Mouse (Mus musculus): ENCODE measurements at regions not wholly inside any gene's neighbourhood (a gene's known extent, or its start where the extent isn't known, plus 50 kb on each side); places are given as distances from the start of the nearest gene placed in this dataset.
A peak's percentile ranks its signal among the peaks of the same experiment; 100 is the strongest.
"Not testable (repeated sequence)": the region's sequence is repeated elsewhere in the genome, so short reads cannot be mapped to it uniquely, and the experiment has no call there.

GRCm38 (mm10) chr8:102026956-102027927 is 758.2 kb downstream of the Cdh11 start:
- Histone ChIP-seq H3K27me3 (no peaks in the 10 kb centered on the region), H3K36me3 (no peaks in the 10 kb centered on the region), H3K4me3 (replicated peaks) (no peak overlapping the region), H3K4me2 (no peak overlapping the region), H3K9ac (replicated peaks) (no peak overlapping the region), H3K9me3 (no peaks in the 10 kb centered on the region), H3K4me1 (replicated peaks) (no peaks in the 10 kb centered on the region), H3K27ac (no peak overlapping the region)
- peak; percentile 86 for ATAC-seq (ENCODE audit: insufficient number of reproducible peaks, insufficient read depth, low FRiP score, low TSS enrichment, low read depth)
- WGBS: 69% methylated on average over 5 of the region's 5 CpGs

GRCm38 (mm10) chr8:102024472-102024871 is 761.0 kb downstream of the Cdh11 start:
- 76% methylated on average over 1 of the region's 1 CpGs for WGBS
- ATAC-seq (ENCODE audit: insufficient number of reproducible peaks, insufficient read depth, low FRiP score, low TSS enrichment, low read depth): no peak

GRCm38 (mm10) chr8:102017776-102018175 is 767.7 kb downstream of the Cdh11 start:
- Histone ChIP-seq H3K4me3 (replicated peaks) (no peak overlapping the region), H3K27me3 (no peaks in the 10 kb centered on the region), H3K9ac (replicated peaks) (no peak overlapping the region), H3K36me3 (no peaks in the 10 kb centered on the region), H3K9me3 (no peaks in the 10 kb centered on the region), H3K27ac (no peak overlapping the region), H3K4me2 (no peak overlapping the region), H3K4me1 (replicated peaks) (no peaks in the 10 kb centered on the region)
- ATAC-seq (ENCODE audit: insufficient number of reproducible peaks, insufficient read depth, low FRiP score, low TSS enrichment, low read depth): no peak
- WGBS: 79% methylated on average over 2 of the region's 2 CpGs

More at GRCm38 (mm10) chr8:102024472-102024871, 761.0 kb downstream of the Cdh11 start:
- H3K27ac ChIP-seq: no peak overlapping the region
- no peaks in the 10 kb centered on the region for H3K36me3 ChIP-seq
- H3K4me2 ChIP-seq: no peak overlapping the region
- no peaks in the 10 kb centered on the region for H3K4me1 ChIP-seq (replicated peaks)
- H3K9ac ChIP-seq (replicated peaks): no peak overlapping the region
- H3K9me3 ChIP-seq: no peaks in the 10 kb centered on the region
- H3K27me3 ChIP-seq: no peaks in the 10 kb centered on the region
- no peak overlapping the region for H3K4me3 ChIP-seq (replicated peaks)

GRCm38 (mm10) chr8:102000326-102001016 is 785.0 kb downstream of the Cdh11 start:
- Histone ChIP-seq H3K27ac (no peak overlapping the region), H3K4me2 (no peak overlapping the region), H3K9ac (replicated peaks) (no peak overlapping the region), H3K27me3 (no peaks in the 10 kb centered on the region), H3K36me3 (no peaks in the 10 kb centered on the region), H3K4me1 (replicated peaks) (no peaks in the 10 kb centered on the region), H3K4me3 (replicated peaks) (no peak overlapping the region), H3K9me3 (no peaks in the 10 kb centered on the region)
- 83% methylated on average over 4 of the region's 4 CpGs for WGBS
- ATAC-seq (ENCODE audit: insufficient number of reproducible peaks, insufficient read depth, low FRiP score, low TSS enrichment, low read depth): no peak

GRCm38 (mm10) chr8:101996761-101997160 is 788.7 kb downstream of the Cdh11 start:
- not testable (repeated sequence) for H3K9me3 ChIP-seq; H3K4me3 ChIP-seq (replicated peaks); ATAC-seq (ENCODE audit: insufficient number of reproducible peaks, insufficient read depth, low FRiP score, low TSS enrichment, low read depth); H3K4me2 ChIP-seq; H3K36me3 ChIP-seq; H3K27me3 ChIP-seq; H3K9ac ChIP-seq (replicated peaks); H3K4me1 ChIP-seq (replicated peaks); H3K27ac ChIP-seq
- WGBS: 88% methylated on average over 2 of the region's 2 CpGs

- H3K27ac ChIP-seq: no peak overlapping the region
- H3K9ac ChIP-seq (replicated peaks): no peak overlapping the region
- no peaks in the 10 kb centered on the region for H3K36me3 ChIP-seq
- no peaks in the 10 kb centered on the region for H3K27me3 ChIP-seq
- no peak overlapping the region for H3K4me2 ChIP-seq
- WGBS: 91% methylated on average over 2 of the region's 2 CpGs
- no peaks in the 10 kb centered on the region for H3K9me3 ChIP-seq
- ATAC-seq (ENCODE audit: insufficient number of reproducible peaks, insufficient read depth, low FRiP score, low TSS enrichment, low read depth): no peak
- no peaks in the 10 kb centered on the region for H3K4me1 ChIP-seq (replicated peaks)
- H3K4me3 ChIP-seq (replicated peaks): no peak overlapping the region
These were observed 828.6 kb downstream of the Cdh11 start for GRCm38 (mm10) chr8:101956832-101957231.

- 58% methylated on average over 2 of the region's 2 CpGs for WGBS
- Histone ChIP-seq H3K4me3 (replicated peaks) (no peak overlapping the region), H3K9ac (replicated peaks) (no peak overlapping the region), H3K27ac (no peak overlapping the region), H3K36me3 (no peaks in the 10 kb centered on the region), H3K4me2 (no peak overlapping the region), H3K4me1 (replicated peaks) (no peaks in the 10 kb centered on the region), H3K9me3 (no peaks in the 10 kb centered on the region), H3K27me3 (no peaks in the 10 kb centered on the region)
- no peak for ATAC-seq (ENCODE audit: insufficient number of reproducible peaks, insufficient read depth, low FRiP score, low TSS enrichment, low read depth)
These were observed 834.8 kb downstream of the Cdh11 start for GRCm38 (mm10) chr8:101950599-101950998.

GRCm38 (mm10) chr8:101937859-101938258 is 847.6 kb downstream of the Cdh11 start:
- 84% methylated on average over 2 of the region's 2 CpGs for WGBS
- ATAC-seq (ENCODE audit: insufficient number of reproducible peaks, insufficient read depth, low FRiP score, low TSS enrichment, low read depth): no peak
- Histone ChIP-seq H3K4me3 (replicated peaks) (no peak overlapping the region), H3K27ac (no peak overlapping the region), H3K9ac (replicated peaks) (no peak overlapping the region), H3K9me3 (no peaks in the 10 kb centered on the region), H3K36me3 (no peaks in the 10 kb centered on the region), H3K4me1 (replicated peaks) (no peaks in the 10 kb centered on the region), H3K27me3 (no peaks in the 10 kb centered on the region), H3K4me2 (no peak overlapping the region)

GRCm38 (mm10) chr8:101913665-101914064 is 871.8 kb downstream of the Cdh11 start:
- H3K27me3 ChIP-seq: no peaks in the 10 kb centered on the region
- H3K9me3 ChIP-seq: no peaks in the 10 kb centered on the region
- H3K27ac ChIP-seq: no peak overlapping the region
- no peaks in the 10 kb centered on the region for H3K36me3 ChIP-seq
- 95% methylated on average over 1 of the region's 1 CpGs for WGBS
- H3K4me3 ChIP-seq (replicated peaks): no peak overlapping the region
- H3K4me1 ChIP-seq (replicated peaks): no peaks in the 10 kb centered on the region
- no peak for ATAC-seq (ENCODE audit: insufficient number of reproducible peaks, insufficient read depth, low FRiP score, low TSS enrichment, low read depth)
- H3K4me2 ChIP-seq: no peak overlapping the region
- no peak overlapping the region for H3K9ac ChIP-seq (replicated peaks)

All from limb, embryonic 12.5 days (tissue).